Mouse (Mus musculus): ENCODE results near the gene Usp17le. TPM values are rescaled to one million over a fixed set of nuclear protein-coding genes. Genes with fewer than 3 reads are reported as not detected.

The Usp17le gene
- total RNA-seq (2023) = not detected in 2 replicates

DNA sequence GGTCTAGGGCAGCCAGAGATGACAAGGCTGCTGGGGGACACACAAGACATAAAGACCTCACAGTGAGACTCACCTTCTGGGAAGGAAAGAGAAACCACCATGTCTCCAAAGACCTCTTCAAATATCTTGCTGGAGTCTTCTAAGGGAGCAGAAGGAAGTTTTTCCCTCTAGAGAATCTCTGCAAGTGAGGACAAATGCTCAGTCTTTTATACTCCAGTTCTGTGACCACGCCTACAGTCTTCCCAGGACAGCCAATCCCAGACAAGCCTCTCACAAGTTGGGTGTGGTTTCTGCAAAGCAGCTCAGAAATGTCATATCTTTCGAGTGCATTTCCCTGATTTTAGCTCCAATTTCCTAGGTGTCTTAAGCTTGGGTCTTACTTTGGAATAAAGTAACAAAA is at the start of gene Usp17le:
TSS of gene Usp17le (minus strand) at position 101 of the 400 bp plus-strand sequence.

Other genes with a start within 250 kb of the Usp17le start
- not detected in 2 replicates for gene Olfr651, start 227.3 kb downstream of the Usp17le start, total RNA-seq (2023)
- gene Olfr652, start 216.6 kb downstream of the Usp17le start, total RNA-seq (2023) = not detected in 2 replicates
- not detected in 2 replicates for gene Olfr653, start 200.2 kb downstream of the Usp17le start, total RNA-seq (2023)
- not detected in 2 replicates for gene Olfr654, start 190.4 kb downstream of the Usp17le start, total RNA-seq (2023)
- 0.73 TPM in 1 of 2 replicates, not detected in the other for gene Olfr655, start 175.7 kb downstream of the Usp17le start, total RNA-seq (2023)
- not detected in 2 replicates for gene Olfr656, start 163.5 kb downstream of the Usp17le start, total RNA-seq (2023)
- gene Olfr657, start 152.7 kb downstream of the Usp17le start, total RNA-seq (2023) = not detected in 2 replicates
- not detected in 2 replicates for gene Olfr658, start 130.2 kb downstream of the Usp17le start, total RNA-seq (2023)
- not detected in 2 replicates for gene Olfr659, start 110.7 kb downstream of the Usp17le start, total RNA-seq (2023)
- gene Olfr661, start 91.0 kb downstream of the Usp17le start, total RNA-seq (2023) = not detected in 2 replicates
- gene Usp17lb, start 65.1 kb upstream of the Usp17le start, total RNA-seq (2023) = 0.47 and 0.57 TPM in 2 replicates
- not detected in 2 replicates for gene Usp17la, start 79.5 kb upstream of the Usp17le start, total RNA-seq (2023)
- not detected in 2 replicates for gene Olfr665, start 100.6 kb upstream of the Usp17le start, total RNA-seq (2023)
- not detected in 2 replicates for gene Olfr666, start 118.5 kb upstream of the Usp17le start, total RNA-seq (2023)
- gene Olfr667, start 144.0 kb upstream of the Usp17le start, total RNA-seq (2023) = not detected in 2 replicates
- gene Olfr668, start 150.6 kb upstream of the Usp17le start, total RNA-seq (2023) = not detected in 2 replicates
- not detected in 2 replicates for gene Olfr669, start 156.8 kb upstream of the Usp17le start, total RNA-seq (2023)
- gene Olfr670, start 185.2 kb upstream of the Usp17le start, total RNA-seq (2023) = not detected in 2 replicates
- not detected in 2 replicates for gene Olfr671, start 201.7 kb upstream of the Usp17le start, total RNA-seq (2023)
- gene Olfr672, start 224.6 kb upstream of the Usp17le start, total RNA-seq (2023) = not detected in 2 replicates